Mouse (Mus musculus): ENCODE measurements at regions not wholly inside any gene's neighbourhood (a gene's known extent, or its start where the extent isn't known, plus 50 kb on each side); places are given as distances from the start of the nearest gene placed in this dataset.
A peak's percentile ranks its signal among the peaks of the same experiment; 100 is the strongest.

GRCm38 (mm10) chr8:67317371-67317770 is 206.3 kb upstream of the Nat3 start:
- no peak overlapping the region for H3K4me3 ChIP-seq (ENCODE audit: low read depth, low read length)
- no peak overlapping the region for H3K9ac ChIP-seq (replicated peaks; ENCODE audit: low read depth, low read length)
- H3K27me3 ChIP-seq (ENCODE audit: control insufficient read depth, insufficient read depth, low read length): no peaks in the 10 kb centered on the region
- no peak overlapping the region for H3K4me2 ChIP-seq (ENCODE audit: low read depth, low read length)
- 94% methylated on average over 1 of the region's 1 CpGs for WGBS
- no peak for ATAC-seq (ENCODE audit: low read depth)
- H3K27ac ChIP-seq (ENCODE audit: low read depth, low read length): no peak overlapping the region
- no peaks in the 10 kb centered on the region for H3K36me3 ChIP-seq (ENCODE audit: control insufficient read depth, insufficient read depth, low read length)
- no peaks in the 10 kb centered on the region for H3K9me3 ChIP-seq (ENCODE audit: control insufficient read depth, low read length)
- no peaks in the 10 kb centered on the region for H3K4me1 ChIP-seq (ENCODE audit: control insufficient read depth, insufficient read depth, low read length)

DNA sequence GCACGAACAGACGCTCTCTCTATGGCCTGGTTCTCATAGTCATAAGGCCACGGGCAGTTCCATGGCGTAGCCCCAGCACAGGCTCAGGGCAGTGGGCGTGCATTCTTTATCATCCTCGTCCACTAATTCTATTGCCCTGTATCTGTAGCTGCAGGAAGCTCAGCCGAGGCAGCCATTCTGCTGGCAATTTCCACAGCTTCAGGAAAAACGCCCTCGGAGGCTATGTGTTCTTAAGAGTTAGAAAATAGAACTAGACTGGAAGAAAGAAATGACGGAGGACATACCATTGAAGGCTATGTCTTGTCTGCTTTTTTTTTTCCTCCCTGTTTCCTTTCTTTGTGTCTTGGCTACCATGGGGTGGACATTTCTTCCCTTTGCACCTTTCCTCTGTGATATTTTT is 205.0 kb upstream of the Nat3 start:
- 90% methylated on average over 10 of the region's 10 CpGs for WGBS
- Histone ChIP-seq H3K4me3 (ENCODE audit: low read depth, low read length) (no peak overlapping the region), H3K9ac (replicated peaks; ENCODE audit: low read depth, low read length) (no peak overlapping the region), H3K27me3 (ENCODE audit: control insufficient read depth, insufficient read depth, low read length) (no peaks in the 10 kb centered on the region), H3K27ac (ENCODE audit: low read depth, low read length) (no peak overlapping the region), H3K4me2 (ENCODE audit: low read depth, low read length) (no peak overlapping the region), H3K36me3 (ENCODE audit: control insufficient read depth, insufficient read depth, low read length) (no peaks in the 10 kb centered on the region), H3K4me1 (ENCODE audit: control insufficient read depth, insufficient read depth, low read length) (no peaks in the 10 kb centered on the region), H3K9me3 (ENCODE audit: control insufficient read depth, low read length) (no peaks in the 10 kb centered on the region)
- ATAC-seq (ENCODE audit: low read depth): no peak

DNA sequence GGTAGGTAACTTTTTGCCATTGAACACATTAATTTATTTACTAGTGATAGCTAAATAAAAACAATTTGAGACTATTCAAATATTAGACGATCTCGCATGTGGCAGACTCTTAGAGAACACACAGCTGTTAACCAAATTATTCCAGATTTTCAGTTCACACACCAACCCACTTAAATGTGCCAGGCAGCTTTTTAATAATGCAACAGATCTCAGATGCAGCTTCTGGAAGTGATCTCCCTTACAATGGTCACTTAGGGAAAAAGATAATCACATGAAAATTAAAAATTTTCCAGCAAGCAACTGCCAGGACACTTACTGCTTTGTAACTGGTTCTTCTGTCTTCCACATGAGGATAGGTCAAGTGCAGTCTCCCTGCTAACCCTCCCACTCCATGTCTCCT is 203.1 kb upstream of the Nat3 start:
- H3K4me3 ChIP-seq (ENCODE audit: low read depth, low read length): no peak overlapping the region
- H3K9me3 ChIP-seq (ENCODE audit: control insufficient read depth, low read length): no peaks in the 10 kb centered on the region
- H3K27ac ChIP-seq (ENCODE audit: low read depth, low read length): no peak overlapping the region
- no peaks in the 10 kb centered on the region for H3K36me3 ChIP-seq (ENCODE audit: control insufficient read depth, insufficient read depth, low read length)
- H3K4me2 ChIP-seq (ENCODE audit: low read depth, low read length): no peak overlapping the region
- ATAC-seq (ENCODE audit: low read depth): peak; percentile 73; the same call in 1 of the 2 replicates
- WGBS: 59% methylated on average over 2 of the region's 2 CpGs
- no peaks in the 10 kb centered on the region for H3K4me1 ChIP-seq (ENCODE audit: control insufficient read depth, insufficient read depth, low read length)
- H3K9ac ChIP-seq (replicated peaks; ENCODE audit: low read depth, low read length): no peak overlapping the region
- H3K27me3 ChIP-seq (ENCODE audit: control insufficient read depth, insufficient read depth, low read length): no peaks in the 10 kb centered on the region

GRCm38 (mm10) chr8:67328439-67328838 is 195.2 kb upstream of the Nat3 start:
- Histone ChIP-seq H3K4me3 (ENCODE audit: low read depth, low read length) (no peak overlapping the region), H3K9me3 (ENCODE audit: control insufficient read depth, low read length) (no peaks in the 10 kb centered on the region), H3K36me3 (ENCODE audit: control insufficient read depth, insufficient read depth, low read length) (no peaks in the 10 kb centered on the region), H3K4me2 (ENCODE audit: low read depth, low read length) (no peak overlapping the region), H3K4me1 (ENCODE audit: control insufficient read depth, insufficient read depth, low read length) (no peaks in the 10 kb centered on the region), H3K9ac (replicated peaks; ENCODE audit: low read depth, low read length) (no peak overlapping the region), H3K27me3 (ENCODE audit: control insufficient read depth, insufficient read depth, low read length) (no peaks in the 10 kb centered on the region), H3K27ac (ENCODE audit: low read depth, low read length) (no peak overlapping the region)
- 82% methylated on average over 2 of the region's 2 CpGs for WGBS
- ATAC-seq (ENCODE audit: low read depth): no peak

- ATAC-seq (ENCODE audit: low read depth): no peak
- H3K36me3 ChIP-seq (ENCODE audit: control insufficient read depth, insufficient read depth, low read length): no peaks in the 10 kb centered on the region
- H3K4me1 ChIP-seq (ENCODE audit: control insufficient read depth, insufficient read depth, low read length): no peaks in the 10 kb centered on the region
- H3K4me3 ChIP-seq (ENCODE audit: low read depth, low read length): no peak overlapping the region
- no peak overlapping the region for H3K27ac ChIP-seq (ENCODE audit: low read depth, low read length)
- H3K9me3 ChIP-seq (ENCODE audit: control insufficient read depth, low read length): no peaks in the 10 kb centered on the region
- 100% methylated on average over 1 of the region's 1 CpGs for whole genome bisulfite sequencing
- H3K4me2 ChIP-seq (ENCODE audit: low read depth, low read length): no peak overlapping the region
- no peaks in the 10 kb centered on the region for H3K27me3 ChIP-seq (ENCODE audit: control insufficient read depth, insufficient read depth, low read length)
- H3K9ac ChIP-seq (replicated peaks; ENCODE audit: low read depth, low read length): no peak overlapping the region
These were observed 146.6 kb upstream of the Nat3 start for GRCm38 (mm10) chr8:67377061-67377460.

- WGBS: 47% methylated on average over 10 of the region's 10 CpGs
- no peaks in the 10 kb centered on the region for H3K9me3 ChIP-seq (ENCODE audit: control insufficient read depth, low read length)
- H3K36me3 ChIP-seq (ENCODE audit: control insufficient read depth, insufficient read depth, low read length): no peaks in the 10 kb centered on the region
- no peaks in the 10 kb centered on the region for H3K27me3 ChIP-seq (ENCODE audit: control insufficient read depth, insufficient read depth, low read length)
- H3K4me1 ChIP-seq (ENCODE audit: control insufficient read depth, insufficient read depth, low read length): no peaks in the 10 kb centered on the region
- H3K9ac ChIP-seq (replicated peaks; ENCODE audit: low read depth, low read length): no peak overlapping the region
- H3K27ac ChIP-seq (ENCODE audit: low read depth, low read length): no peak overlapping the region
- H3K4me3 ChIP-seq (ENCODE audit: low read depth, low read length): no peak overlapping the region
- ATAC-seq (ENCODE audit: low read depth): peak; percentile 78
- H3K4me2 ChIP-seq (ENCODE audit: low read depth, low read length): no peak overlapping the region
These were observed 117.7 kb upstream of the Nat3 start for GRCm38 (mm10) chr8:67405947-67406346.

GRCm38 (mm10) chr8:67414826-67415225 is 108.8 kb upstream of the Nat3 start:
- H3K36me3 ChIP-seq (ENCODE audit: control insufficient read depth, insufficient read depth, low read length): no peaks in the 10 kb centered on the region
- no peaks in the 10 kb centered on the region for H3K27me3 ChIP-seq (ENCODE audit: control insufficient read depth, insufficient read depth, low read length)
- ATAC-seq (ENCODE audit: low read depth): no peak
- H3K27ac ChIP-seq (ENCODE audit: low read depth, low read length): no peak overlapping the region
- no peaks in the 10 kb centered on the region for H3K4me1 ChIP-seq (ENCODE audit: control insufficient read depth, insufficient read depth, low read length)
- no peak overlapping the region for H3K9ac ChIP-seq (replicated peaks; ENCODE audit: low read depth, low read length)
- H3K9me3 ChIP-seq (ENCODE audit: control insufficient read depth, low read length): no peaks in the 10 kb centered on the region
- no peak overlapping the region for H3K4me2 ChIP-seq (ENCODE audit: low read depth, low read length)
- H3K4me3 ChIP-seq (ENCODE audit: low read depth, low read length): no peak overlapping the region

DNA sequence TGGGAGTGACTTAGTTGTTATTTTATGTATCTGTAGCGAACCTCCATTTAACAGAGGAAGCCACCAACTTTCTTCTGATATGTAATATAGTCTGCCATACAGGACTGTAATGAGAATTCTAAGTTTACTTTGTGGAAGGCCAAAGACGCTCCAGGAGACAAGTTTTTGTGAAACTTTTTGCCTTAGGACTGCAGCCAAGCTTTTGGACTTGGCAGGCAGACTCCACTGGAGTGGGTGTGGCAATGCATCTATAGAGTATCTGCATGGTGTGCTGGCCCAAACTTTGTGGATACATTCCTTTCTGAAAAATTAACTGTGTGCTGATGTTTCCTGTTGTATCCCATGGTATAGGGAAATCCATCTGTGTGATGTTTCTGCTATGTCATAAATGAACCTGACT is 101.1 kb upstream of the Nat3 start:
- no peak overlapping the region for H3K4me2 ChIP-seq (ENCODE audit: low read depth, low read length)
- no peaks in the 10 kb centered on the region for H3K27me3 ChIP-seq (ENCODE audit: control insufficient read depth, insufficient read depth, low read length)
- H3K4me1 ChIP-seq (ENCODE audit: control insufficient read depth, insufficient read depth, low read length): no peaks in the 10 kb centered on the region
- no peaks in the 10 kb centered on the region for H3K36me3 ChIP-seq (ENCODE audit: control insufficient read depth, insufficient read depth, low read length)
- 87% methylated on average over 2 of the region's 2 CpGs for WGBS
- H3K9ac ChIP-seq (replicated peaks; ENCODE audit: low read depth, low read length): no peak overlapping the region
- no peaks in the 10 kb centered on the region for H3K9me3 ChIP-seq (ENCODE audit: control insufficient read depth, low read length)
- ATAC-seq (ENCODE audit: low read depth): no peak
- H3K4me3 ChIP-seq (ENCODE audit: low read depth, low read length): no peak overlapping the region
- no peak overlapping the region for H3K27ac ChIP-seq (ENCODE audit: low read depth, low read length)

All from neural tube, embryonic 14.5 days (tissue).